Mouse (Mus musculus): Measurements from ENCODE around the gene Cacng4. TPM values are rescaled to one million over a fixed set of nuclear protein-coding genes. Genes with fewer than 3 reads are reported as not detected.

Gene Cacng4
- polyA plus RNA-seq, 1 experiment from 2014 or later, result 0.54 TPM

DNA sequence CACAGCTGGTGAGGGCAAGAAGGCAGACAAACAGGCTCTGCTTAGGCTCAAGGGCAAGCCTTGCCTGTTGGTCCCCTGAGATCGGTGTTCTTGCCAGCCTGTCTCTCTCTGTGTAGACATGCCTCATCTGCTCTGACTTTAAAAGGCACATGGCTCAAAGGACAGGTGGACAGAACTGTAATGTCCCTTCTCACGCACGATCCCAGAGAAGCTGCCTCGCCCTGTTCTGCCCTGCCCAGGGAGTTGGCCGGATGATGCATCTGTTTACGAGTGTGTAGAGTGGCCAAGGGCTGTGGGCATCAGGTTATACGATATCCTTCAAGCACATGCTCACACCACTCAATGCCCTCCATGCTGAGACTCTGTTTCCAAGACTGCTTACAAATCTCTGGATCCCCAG is 80.0 kb downstream of the Cacng4 start:
- Histone ChIP-seq H3K27me3 (ENCODE audit: control insufficient read depth, insufficient read depth, low read length) (no peaks in the 10 kb centered on the region), H3K4me2 (ENCODE audit: low read length) (no peak overlapping the region), H3K27ac (replicated peaks in 1 of 2; ENCODE audit: control insufficient read depth in 1 of 2, insufficient read depth in 1 of 2, low read depth in 2 of 2, low read length in 2 of 2) (no peak overlapping the region), H3K9ac (ENCODE audit: low read length) (no peak overlapping the region), H3K36me3 (ENCODE audit: control insufficient read depth, insufficient read depth, low read length) (no peaks in the 10 kb centered on the region), H3K9me3 (ENCODE audit: control insufficient read depth, low read length) (peaks cover 6% of the 10 kb centered on the region; the same call in 1 of the 2 replicates), H3K4me3 (ENCODE audit: control insufficient read depth in 1 of 2, insufficient read depth in 1 of 2, low read depth in 1 of 2, low read length in 2 of 2) (no peak overlapping the region), H3K4me1 (ENCODE audit: control insufficient read depth in 2 of 2, insufficient read depth in 2 of 2, low read length in 2 of 2) (no peaks in the 10 kb centered on the region)
- ATAC-seq (ENCODE audit: insufficient number of reproducible peaks, insufficient read depth, low FRiP score, low read depth), result no peak
- 77% methylated on average over 7 of the region's 7 CpGs for WGBS

DNA sequence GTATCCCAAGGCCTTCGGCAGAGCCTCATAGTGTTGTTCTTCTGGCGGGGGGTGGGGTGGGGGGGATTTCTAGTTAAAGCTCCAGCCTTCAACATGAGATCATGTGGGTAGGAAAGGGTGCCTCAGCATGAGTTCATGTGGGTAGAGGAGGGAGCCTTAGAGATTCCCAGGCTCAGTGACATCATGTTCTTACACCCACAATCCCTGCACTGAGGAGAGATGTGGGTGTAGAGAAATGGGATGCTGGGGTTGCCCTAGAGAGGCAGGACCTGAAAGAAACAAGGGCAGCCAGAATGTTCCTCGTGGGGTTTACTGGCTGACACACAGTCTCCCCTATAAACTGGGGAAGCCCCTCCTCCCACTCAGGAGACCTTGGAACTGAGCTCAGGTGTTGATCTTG is 84.0 kb downstream of the Cacng4 start:
- no peak overlapping the region for H3K4me3 ChIP-seq (ENCODE audit: control insufficient read depth in 1 of 2, insufficient read depth in 1 of 2, low read depth in 1 of 2, low read length in 2 of 2)
- ATAC-seq (ENCODE audit: insufficient number of reproducible peaks, insufficient read depth, low FRiP score, low read depth), result no peak
- WGBS, result 36% methylated on average over 3 of the region's 3 CpGs

DNA sequence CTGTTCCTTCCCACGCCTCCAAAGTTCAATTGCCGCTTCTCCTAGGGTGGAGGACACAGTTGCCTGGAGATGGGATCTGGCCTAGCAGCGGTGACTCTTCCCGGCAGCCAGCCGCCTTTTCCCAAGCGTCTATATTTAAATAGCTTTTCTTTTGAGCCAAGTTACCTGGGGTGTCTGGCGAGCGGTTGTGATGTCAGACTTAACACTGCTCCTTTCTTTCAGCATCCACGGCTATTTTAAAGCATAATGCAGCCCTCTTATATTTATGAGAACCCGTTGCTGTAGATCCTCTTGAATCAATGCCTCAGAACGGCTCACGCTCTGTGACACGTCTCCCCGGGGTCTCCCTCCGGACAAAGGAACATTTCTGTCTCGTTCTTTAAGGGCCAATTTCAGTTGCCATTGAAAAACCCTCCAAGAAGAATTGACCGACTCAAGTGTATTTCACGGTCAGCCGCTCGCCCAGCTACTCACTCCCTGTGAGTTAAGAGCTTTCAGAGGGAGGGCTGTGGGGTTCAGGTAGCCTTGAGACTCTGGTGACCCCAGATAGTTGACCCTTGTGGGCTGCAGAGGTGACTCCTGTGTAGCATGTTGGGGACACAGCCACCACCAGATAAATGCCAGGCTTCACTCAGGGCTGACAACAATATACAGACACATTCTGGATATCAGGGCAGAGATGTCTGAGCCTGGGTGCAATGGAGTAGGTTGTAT is 86.3 kb downstream of the Cacng4 start:
- 75% methylated on average over 20 of the region's 20 CpGs for WGBS
- no peaks in the 10 kb centered on the region for H3K27me3 ChIP-seq (ENCODE audit: control insufficient read depth, insufficient read depth, low read length)
- ATAC-seq (ENCODE audit: insufficient number of reproducible peaks, insufficient read depth, low FRiP score, low read depth), result no peak
- H3K9ac ChIP-seq (ENCODE audit: low read length), result no peak overlapping the region
- no peaks in the 10 kb centered on the region for H3K9me3 ChIP-seq (ENCODE audit: control insufficient read depth, low read length)
- H3K27ac ChIP-seq (replicated peaks in 1 of 2; ENCODE audit: control insufficient read depth in 1 of 2, insufficient read depth in 1 of 2, low read depth in 2 of 2, low read length in 2 of 2), result no peak overlapping the region
- H3K4me1 ChIP-seq (ENCODE audit: control insufficient read depth in 2 of 2, insufficient read depth in 2 of 2, low read length in 2 of 2), result peaks cover 3 to 4% of the 10 kb centered on the region in 2 experiments; a peak in 1 of 4 replicates
- H3K4me3 ChIP-seq (ENCODE audit: control insufficient read depth in 1 of 2, insufficient read depth in 1 of 2, low read depth in 1 of 2, low read length in 2 of 2), result no peak overlapping the region
- H3K4me2 ChIP-seq (ENCODE audit: low read length), result no peak overlapping the region
- no peaks in the 10 kb centered on the region for H3K36me3 ChIP-seq (ENCODE audit: control insufficient read depth, insufficient read depth, low read length)

More for the DNA sequence above, 84.0 kb downstream of the Cacng4 start:
- Histone ChIP-seq H3K36me3 (ENCODE audit: control insufficient read depth, insufficient read depth, low read length) (no peaks in the 10 kb centered on the region), H3K9me3 (ENCODE audit: control insufficient read depth, low read length) (no peaks in the 10 kb centered on the region), H3K4me1 (ENCODE audit: control insufficient read depth in 2 of 2, insufficient read depth in 2 of 2, low read length in 2 of 2) (no peaks in the 10 kb centered on the region), H3K9ac (ENCODE audit: low read length) (no peak overlapping the region), H3K27ac (replicated peaks in 1 of 2; ENCODE audit: control insufficient read depth in 1 of 2, insufficient read depth in 1 of 2, low read depth in 2 of 2, low read length in 2 of 2) (no peak overlapping the region), H3K4me2 (ENCODE audit: low read length) (no peak overlapping the region), H3K27me3 (ENCODE audit: control insufficient read depth, insufficient read depth, low read length) (no peaks in the 10 kb centered on the region)

DNA sequence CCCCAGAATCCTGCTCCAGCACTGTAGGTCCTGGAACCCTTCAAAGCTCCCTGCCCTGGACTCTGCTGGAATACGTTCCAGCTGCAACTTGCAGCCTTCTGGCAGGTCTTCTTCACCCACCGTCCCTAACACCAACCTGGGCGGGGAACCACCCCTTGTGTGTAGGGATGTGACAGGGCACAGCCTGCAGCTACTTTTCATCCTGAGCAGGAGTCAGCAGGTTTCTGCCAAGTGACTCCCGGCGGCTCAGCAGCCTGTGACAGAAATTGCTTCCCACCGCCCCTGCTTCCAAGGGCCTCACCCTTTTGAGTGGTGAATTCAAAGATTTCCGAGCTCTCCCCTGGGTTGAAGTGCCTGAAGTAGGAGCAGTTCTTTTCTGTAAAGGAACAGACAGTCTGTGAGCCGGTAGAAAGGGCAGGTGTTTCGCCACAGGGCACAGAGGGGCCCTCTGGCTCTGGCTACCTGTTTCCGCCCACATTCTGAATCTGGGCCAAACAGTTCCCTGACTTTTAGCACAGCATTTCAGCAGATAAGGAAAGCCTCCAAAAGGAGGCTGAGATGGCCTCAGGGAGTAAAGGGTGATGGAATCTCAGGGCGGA is 88.8 kb downstream of the Cacng4 start:
- no peak for ATAC-seq (ENCODE audit: insufficient number of reproducible peaks, insufficient read depth, low FRiP score, low read depth)
- no peak overlapping the region for H3K4me2 ChIP-seq (ENCODE audit: low read length)
- H3K9me3 ChIP-seq (ENCODE audit: control insufficient read depth, low read length), result no peaks in the 10 kb centered on the region
- H3K4me3 ChIP-seq (ENCODE audit: control insufficient read depth in 1 of 2, insufficient read depth in 1 of 2, low read depth in 1 of 2, low read length in 2 of 2), result no peak overlapping the region
- H3K27me3 ChIP-seq (ENCODE audit: control insufficient read depth, insufficient read depth, low read length), result no peaks in the 10 kb centered on the region
- H3K27ac ChIP-seq (replicated peaks in 1 of 2; ENCODE audit: control insufficient read depth in 1 of 2, insufficient read depth in 1 of 2, low read depth in 2 of 2, low read length in 2 of 2), result no peak overlapping the region
- H3K4me1 ChIP-seq (ENCODE audit: control insufficient read depth in 2 of 2, insufficient read depth in 2 of 2, low read length in 2 of 2), result peaks cover 3 to 4% of the 10 kb centered on the region in 2 experiments; a peak in 1 of 4 replicates
- no peak overlapping the region for H3K9ac ChIP-seq (ENCODE audit: low read length)
- H3K36me3 ChIP-seq (ENCODE audit: control insufficient read depth, insufficient read depth, low read length), result no peaks in the 10 kb centered on the region
- WGBS, result 59% methylated on average over 11 of the region's 11 CpGs

DNA sequence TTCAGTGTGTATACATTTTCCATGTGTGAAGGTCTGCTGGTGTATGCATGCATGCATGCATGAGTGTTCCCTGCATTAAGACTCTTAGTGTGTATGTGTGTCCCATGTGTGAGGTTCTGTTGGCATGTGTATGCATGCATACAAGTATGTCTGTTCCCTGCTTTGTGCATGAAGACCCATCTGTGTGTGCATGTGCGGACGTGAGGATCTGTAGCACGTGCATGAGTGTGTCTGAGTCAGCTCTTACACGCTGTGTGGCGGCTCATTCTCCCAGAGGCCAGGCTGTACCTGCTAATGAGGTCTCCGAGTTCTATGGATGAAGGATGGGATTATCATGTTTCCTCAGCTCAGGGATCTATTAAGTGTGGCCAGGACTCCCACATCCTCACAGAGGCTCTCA is 89.3 kb downstream of the Cacng4 start:
- no peaks in the 10 kb centered on the region for H3K27me3 ChIP-seq (ENCODE audit: control insufficient read depth, insufficient read depth, low read length)
- no peak overlapping the region for H3K4me3 ChIP-seq (ENCODE audit: control insufficient read depth in 1 of 2, insufficient read depth in 1 of 2, low read depth in 1 of 2, low read length in 2 of 2)
- no peaks in the 10 kb centered on the region for H3K36me3 ChIP-seq (ENCODE audit: control insufficient read depth, insufficient read depth, low read length)
- no peaks in the 10 kb centered on the region for H3K9me3 ChIP-seq (ENCODE audit: control insufficient read depth, low read length)
- H3K4me1 ChIP-seq (ENCODE audit: control insufficient read depth in 2 of 2, insufficient read depth in 2 of 2, low read length in 2 of 2), result peaks cover 3 to 4% of the 10 kb centered on the region in 2 experiments; a peak in 1 of 4 replicates
- 85% methylated on average over 6 of the region's 6 CpGs for WGBS
- H3K27ac ChIP-seq (replicated peaks in 1 of 2; ENCODE audit: control insufficient read depth in 1 of 2, insufficient read depth in 1 of 2, low read depth in 2 of 2, low read length in 2 of 2), result no peak overlapping the region
- no peak for ATAC-seq (ENCODE audit: insufficient number of reproducible peaks, insufficient read depth, low FRiP score, low read depth)
- no peak overlapping the region for H3K9ac ChIP-seq (ENCODE audit: low read length)
- H3K4me2 ChIP-seq (ENCODE audit: low read length), result no peak overlapping the region

DNA sequence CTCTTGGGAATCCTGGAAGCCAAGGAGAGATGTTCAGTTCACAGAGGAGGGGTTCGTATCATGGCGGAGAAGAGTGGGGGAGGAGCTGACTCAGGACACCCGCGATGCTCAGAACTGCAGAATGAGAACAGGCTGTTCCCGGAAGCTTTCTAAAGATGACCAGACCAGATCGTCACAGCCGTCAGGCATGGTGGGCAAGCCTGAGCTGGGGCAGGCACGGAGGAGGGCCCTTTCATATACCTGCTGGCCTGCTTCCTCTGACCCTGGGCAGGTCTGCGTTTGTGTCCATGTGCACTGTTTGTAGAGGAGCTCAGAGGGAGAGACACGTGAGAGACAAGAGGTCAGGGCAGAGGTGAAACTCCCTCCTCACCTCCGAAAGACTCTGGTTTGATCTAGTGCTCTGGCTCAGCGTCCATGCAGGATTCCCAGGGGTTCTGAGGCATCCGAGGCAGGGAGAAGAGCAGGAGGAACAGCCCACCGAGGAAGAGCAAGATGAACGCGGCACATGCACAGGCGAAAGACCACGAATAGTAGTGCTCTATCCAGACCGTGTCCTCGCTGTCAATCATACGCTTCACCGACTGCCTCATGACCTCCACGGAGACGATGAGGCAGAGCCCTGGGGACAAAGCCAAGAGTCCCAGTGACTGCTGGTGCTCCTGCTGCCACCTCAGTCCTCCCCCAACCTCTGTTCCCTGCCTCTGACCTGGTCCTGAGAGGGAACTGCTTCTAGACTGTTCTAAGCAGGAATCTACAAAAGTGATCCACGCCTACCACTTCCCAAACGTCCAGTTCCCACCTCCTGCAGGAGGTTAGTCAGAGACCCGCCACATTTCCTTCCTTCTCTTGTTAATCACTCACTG is 90.9 kb downstream of the Cacng4 start:
- ATAC-seq (ENCODE audit: insufficient number of reproducible peaks, insufficient read depth, low FRiP score, low read depth), result no peak
- Histone ChIP-seq H3K27ac (replicated peaks in 1 of 2; ENCODE audit: control insufficient read depth in 1 of 2, insufficient read depth in 1 of 2, low read depth in 2 of 2, low read length in 2 of 2) (no peak overlapping the region), H3K9me3 (ENCODE audit: control insufficient read depth, low read length) (no peaks in the 10 kb centered on the region), H3K9ac (ENCODE audit: low read length) (no peak overlapping the region), H3K36me3 (ENCODE audit: control insufficient read depth, insufficient read depth, low read length) (no peaks in the 10 kb centered on the region), H3K4me2 (ENCODE audit: low read length) (no peak overlapping the region), H3K4me1 (ENCODE audit: control insufficient read depth in 2 of 2, insufficient read depth in 2 of 2, low read length in 2 of 2) (peaks cover 3 to 4% of the 10 kb centered on the region in 2 experiments; a peak in 1 of 4 replicates), H3K27me3 (ENCODE audit: control insufficient read depth, insufficient read depth, low read length) (no peaks in the 10 kb centered on the region), H3K4me3 (ENCODE audit: control insufficient read depth in 1 of 2, insufficient read depth in 1 of 2, low read depth in 1 of 2, low read length in 2 of 2) (no peak overlapping the region)
- WGBS, result 55% methylated on average over 27 of the region's 27 CpGs

DNA sequence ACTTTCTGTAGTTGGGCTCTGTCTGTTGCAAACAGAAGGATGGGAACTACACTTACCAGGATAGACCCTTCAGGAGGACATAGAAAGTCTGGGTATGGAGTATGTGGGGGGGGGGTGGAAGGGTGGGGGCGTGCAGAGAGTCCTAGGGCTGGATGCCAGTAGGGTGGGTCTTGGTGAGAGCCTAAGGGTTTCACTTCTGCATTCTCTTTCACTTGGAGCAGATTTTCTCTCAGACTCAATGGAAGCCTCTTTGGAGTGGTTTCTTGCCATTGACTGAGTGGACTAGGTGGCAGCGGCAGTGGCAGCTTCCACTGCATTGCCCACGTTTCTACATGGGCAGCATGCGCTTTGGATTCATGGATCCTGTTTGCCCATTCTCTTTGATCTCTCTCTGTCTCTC is 94.4 kb downstream of the Cacng4 start:
- Histone ChIP-seq H3K4me2 (ENCODE audit: low read length) (no peak overlapping the region), H3K9me3 (ENCODE audit: control insufficient read depth, low read length) (no peaks in the 10 kb centered on the region), H3K4me1 (ENCODE audit: control insufficient read depth in 2 of 2, insufficient read depth in 2 of 2, low read length in 2 of 2) (peaks cover 3 to 4% of the 10 kb centered on the region in 2 experiments; a peak in 1 of 4 replicates), H3K9ac (ENCODE audit: low read length) (no peak overlapping the region), H3K27ac (replicated peaks in 1 of 2; ENCODE audit: control insufficient read depth in 1 of 2, insufficient read depth in 1 of 2, low read depth in 2 of 2, low read length in 2 of 2) (no peak overlapping the region), H3K36me3 (ENCODE audit: control insufficient read depth, insufficient read depth, low read length) (no peaks in the 10 kb centered on the region), H3K4me3 (ENCODE audit: control insufficient read depth in 1 of 2, insufficient read depth in 1 of 2, low read depth in 1 of 2, low read length in 2 of 2) (no peak overlapping the region), H3K27me3 (ENCODE audit: control insufficient read depth, insufficient read depth, low read length) (no peaks in the 10 kb centered on the region)
- no peak for ATAC-seq (ENCODE audit: insufficient number of reproducible peaks, insufficient read depth, low FRiP score, low read depth)
- WGBS, result 86% methylated on average over 4 of the region's 4 CpGs
